Mouse (Mus musculus) cerebellum, adult 2 months (tissue): ENCODE results near the gene Dapk2. TPM values are rescaled to one million over a fixed set of nuclear protein-coding genes. Genes with fewer than 3 reads are reported as not detected.

Source experiments
- DNase-seq, 2 experiments: peaks; one replicate each; pipeline ENCODE4 v3.0.0; 2021
- H3K27ac ChIP-seq: fragments of 200-500 bp; 2 replicates; pipeline ENCODE4 v1.5.1; 2012; ENCODE audit warnings: low read length, control low read depth, inconsistent platforms; ENCODE audit not compliant: insufficient read depth
- H3K27me3 ChIP-seq: fragments of 200-500 bp; 2 replicates; pipeline ENCODE4 v1.6.1; 2012; ENCODE audit warnings: inconsistent platforms, mild to moderate bottlenecking, low read length, moderate library complexity; ENCODE audit not compliant: control insufficient read depth, insufficient read depth
- H3K4me1 ChIP-seq: fragments of 200-500 bp; 2 replicates; pipeline ENCODE4 v1.6.1; 2011; ENCODE audit warnings: low read length; ENCODE audit not compliant: control insufficient read depth, insufficient read depth
- H3K4me3 ChIP-seq: fragments of 200-500 bp; replicated peaks from 2 replicates; pipeline ENCODE3; 2011; ENCODE audit warnings: mild to moderate bottlenecking, low read depth, low read length, control low read depth; ENCODE audit not compliant: insufficient read depth
- CTCF ChIP-seq: fragments of 200-500 bp; IDR thresholded peaks from 2 replicates; pipeline ENCODE4 v1.5.1; 2011; ENCODE audit warnings: low read depth, mild to moderate bottlenecking, control low read depth, low read length, moderate library complexity, borderline replicate concordance; ENCODE audit not compliant: insufficient read depth
- POLR2A ChIP-seq: fragments of 200-500 bp; IDR thresholded peaks from 2 replicates; pipeline ENCODE4 v1.6.1; 2011; ENCODE audit warnings: low read length, control low read depth, borderline replicate concordance; ENCODE audit not compliant: insufficient read depth
- WGBS: fragments of 180-500 bp; shearing (Covaris S2); methylation state at CpG from one replicate; pipeline ENCODE4 v1.1.7; 2018; 5-methylcytosine and 5-hydroxymethylcytosine counted together
- polyA plus RNA-seq: library from polyadenylated mRNA; depleted of rRNA; stranded (reverse); fragments of >200 nt; gene quantifications from 2 replicates; pipeline ENCODE4 v1.2.3, GENCODE M21; 2012

Gene Dapk2
- polyA plus RNA-seq, 1 experiment: 3.6 TPM

GRCm38 (mm10) chr9:66126456-66127192 is 31.4 kb upstream of the Dapk2 start, which contains the start of the genes Snx1 and Ciao2a:
Snx1 (minus strand) TSS chr9:66126587.
Ciao2a (plus strand) TSS chr9:66126611.
- peak within 1 kb of the TSS; percentile 75 for H3K4me3 ChIP-seq
- 0 out of 2 replicates have a peak within 1 kb of the TSS, but pooled peaks have one; percentile 9 for H3K27ac ChIP-seq
- no peaks in the 10 kb centered on the region for H3K4me1 ChIP-seq
- DNase-seq: peak; percentile 93 to 96
- H3K27me3 ChIP-seq: no peaks in the 10 kb centered on the region
- TF ChIP-seq POLR2A (no peak), CTCF (no peak)
- WGBS: under 1% methylated on average over 34 of the region's 34 CpGs

GRCm38 (mm10) chr9:66127193-66127546 is 30.9 kb upstream of the Dapk2 start:
- DNase-seq: peak in 1 of 2 experiments; percentile 22
- peak overlapping the region; percentile 75 for H3K4me3 ChIP-seq
- TF ChIP-seq POLR2A (no peak), CTCF (no peak)
- no peaks in the 10 kb centered on the region for H3K4me1 ChIP-seq
- WGBS: 35% methylated on average over 6 of the region's 6 CpGs
- no peak overlapping the region for H3K27ac ChIP-seq
- no peaks in the 10 kb centered on the region for H3K27me3 ChIP-seq

GRCm38 (mm10) chr9:66127884-66128283 is 30.1 kb upstream of the Dapk2 start:
- WGBS: 95% methylated on average over 4 of the region's 4 CpGs
- no peaks in the 10 kb centered on the region for H3K4me1 ChIP-seq
- H3K27me3 ChIP-seq: no peaks in the 10 kb centered on the region
- no peak for DNase-seq
- H3K4me3 ChIP-seq: no peak overlapping the region
- no peak overlapping the region for H3K27ac ChIP-seq
- TF ChIP-seq CTCF (no peak), POLR2A (no peak)

GRCm38 (mm10) chr9:66131466-66131865 is 26.6 kb upstream of the Dapk2 start:
- Histone ChIP-seq H3K4me1 (no peaks in the 10 kb centered on the region), H3K4me3 (no peak overlapping the region), H3K27me3 (no peaks in the 10 kb centered on the region), H3K27ac (no peak overlapping the region)
- 98% methylated on average over 2 of the region's 2 CpGs for WGBS
- no peak for TF ChIP-seq POLR2A
- no peak for TF ChIP-seq CTCF
- DNase-seq: no peak

- Histone ChIP-seq H3K27me3 (no peaks in the 10 kb centered on the region), H3K4me1 (no peaks in the 10 kb centered on the region), H3K27ac (no peak overlapping the region), H3K4me3 (no peak overlapping the region)
- no peak for DNase-seq
- WGBS: 41% methylated on average over 4 of the region's 4 CpGs
- TF ChIP-seq CTCF (peak; percentile 50; the same call in 1 of the 2 replicates), POLR2A (no peak)
These were observed 22.1 kb upstream of the Dapk2 start for GRCm38 (mm10) chr9:66135967-66136366.

- Histone ChIP-seq H3K4me3 (no peak overlapping the region), H3K27ac (no peak overlapping the region), H3K4me1 (no peaks in the 10 kb centered on the region), H3K27me3 (no peaks in the 10 kb centered on the region)
- WGBS: 86% methylated on average over 7 of the region's 7 CpGs
- TF ChIP-seq POLR2A (no peak), CTCF (no peak)
- DNase-seq: no peak
These were observed 19.8 kb upstream of the Dapk2 start for GRCm38 (mm10) chr9:66138193-66138592.

GRCm38 (mm10) chr9:66142265-66142664 is 15.8 kb upstream of the Dapk2 start:
- TF ChIP-seq POLR2A (no peak), CTCF (no peak)
- Histone ChIP-seq H3K4me1 (no peaks in the 10 kb centered on the region), H3K27ac (no peak overlapping the region), H3K4me3 (no peak overlapping the region), H3K27me3 (no peaks in the 10 kb centered on the region)
- 67% methylated on average over 1 of the region's 1 CpGs for WGBS
- no peak for DNase-seq

GRCm38 (mm10) chr9:66144248-66144647 is 13.8 kb upstream of the Dapk2 start:
- DNase-seq: peak; percentile 70 to 78
- TF ChIP-seq POLR2A: no peak
- TF ChIP-seq CTCF: peak; percentile 73
- H3K27me3 ChIP-seq: no peaks in the 10 kb centered on the region
- no peak overlapping the region for H3K27ac ChIP-seq
- no peak overlapping the region for H3K4me3 ChIP-seq
- 6% methylated on average over 6 of the region's 6 CpGs for WGBS
- H3K4me1 ChIP-seq: no peaks in the 10 kb centered on the region
